Mouse (Mus musculus): Measurements from ENCODE around the gene Lsp1.

The Lsp1 gene

GRCm38 (mm10) chr7:142445324-142445723 is 15.3 kb upstream of the Lsp1 start:
- no peak for DNase-seq

- DNase-seq, result no peak
Measured at GRCm38 (mm10) chr7:142446264-142446663, 14.3 kb upstream of the Lsp1 start.

- no peak for DNase-seq
Measured at GRCm38 (mm10) chr7:142449038-142449617, 11.5 kb upstream of the Lsp1 start.

GRCm38 (mm10) chr7:142454706-142455105 is 5.9 kb upstream of the Lsp1 start:
- no peak for DNase-seq

GRCm38 (mm10) chr7:142455251-142455650 is 5.4 kb upstream of the Lsp1 start:
- no peak for DNase-seq

- DNase-seq, result peak; percentile 17 to 22
Measured at GRCm38 (mm10) chr7:142456806-142457205, 3.8 kb upstream of the Lsp1 start.

GRCm38 (mm10) chr7:142457227-142457811 is 3.3 kb upstream of the Lsp1 start:
- peak; percentile 61 to 73 for DNase-seq

GRCm38 (mm10) chr7:142458026-142458425 is 2.6 kb upstream of the Lsp1 start:
- peak; percentile 4 to 8 for DNase-seq

- DNase-seq, result peak; percentile 4 to 6
Measured at GRCm38 (mm10) chr7:142458676-142459298, 1.8 kb upstream of the Lsp1 start.

- peak in 1 of 2 experiments; percentile 3 for DNase-seq
Measured at GRCm38 (mm10) chr7:142459299-142459691, 1.3 kb upstream of the Lsp1 start.

GRCm38 (mm10) chr7:142461446-142461845 is 837 bp downstream of the Lsp1 start:
- peak; percentile 60 to 70 for DNase-seq

GRCm38 (mm10) chr7:142462190-142462589 is 1.6 kb downstream of the Lsp1 start:
- peak; percentile 30 to 47 for DNase-seq

- DNase-seq, result peak; percentile 43 to 51
Measured at GRCm38 (mm10) chr7:142462594-142463078, 2.0 kb downstream of the Lsp1 start.

- DNase-seq, result no peak
Measured at GRCm38 (mm10) chr7:142470171-142470691, 9.6 kb downstream of the Lsp1 start.

GRCm38 (mm10) chr7:142470808-142471413 is 10.3 kb downstream of the Lsp1 start:
- DNase-seq, result peak; percentile 1 to 3

GRCm38 (mm10) chr7:142471414-142471861 is 10.8 kb downstream of the Lsp1 start:
- peak; percentile 0 to 4 for DNase-seq

GRCm38 (mm10) chr7:142471884-142472570 is 11.4 kb downstream of the Lsp1 start:
- peak in 1 of 2 experiments; percentile 16 for DNase-seq

GRCm38 (mm10) chr7:142472936-142473335 is 12.3 kb downstream of the Lsp1 start:
- DNase-seq, result peak; percentile 0 to 1

GRCm38 (mm10) chr7:142473476-142473875 is 12.9 kb downstream of the Lsp1 start:
- no peak for DNase-seq

GRCm38 (mm10) chr7:142474799-142475198 is 14.2 kb downstream of the Lsp1 start:
- peak; percentile 2 to 25 for DNase-seq

GRCm38 (mm10) chr7:142475641-142476040 is 15.0 kb downstream of the Lsp1 start:
- peak in 1 of 2 experiments; percentile 2 for DNase-seq

- peak in 1 of 2 experiments; percentile 3 for DNase-seq
Measured at GRCm38 (mm10) chr7:142476271-142476670, 15.7 kb downstream of the Lsp1 start.

All from thymus, postnatal 36 days (tissue).